Mouse (Mus musculus): ENCODE measurements around the gene Zfand3. TPM values are rescaled to one million over a fixed set of nuclear protein-coding genes. Genes with fewer than 3 reads are reported as not detected.

Gene Zfand3
- polyA plus RNA-seq (2015; fragmentation: Nextera tagmentation; extraction: Ambion mirVana), result 49.3 and 53.9 TPM in 2 replicates

- no peaks in the 10 kb centered on the region for H3K27me3 ChIP-seq
- no peaks in the 10 kb centered on the region for H3K9me3 ChIP-seq (replicated peaks)
- peak within 1 kb of the TSS; percentile 100 for H3K27ac ChIP-seq
- ATAC-seq (replicated peaks; ENCODE audit: insufficient number of reproducible peaks, insufficient read depth, low FRiP score, low read depth), result peak; percentile 92
- peaks cover 32% of the 10 kb centered on the region for H3K4me1 ChIP-seq (replicated peaks)
- peak within 1 kb of the TSS; percentile 98 for H3K9ac ChIP-seq
- H3K4me2 ChIP-seq, result peak within 1 kb of the TSS; percentile 81
- H3K4me3 ChIP-seq, result peak within 1 kb of the TSS; percentile 96
- under 1% methylated on average over 65 of the region's 93 CpGs for WGBS
- H3K36me3 ChIP-seq, result no peaks in the 10 kb centered on the region
Measured at GRCm38 (mm10) chr17:30004203-30005102, at the start of gene Zfand3. Gene Zfand3, plus strand, starts transcription at chr17:30004733.

- no peaks in the 10 kb centered on the region for H3K36me3 ChIP-seq
- ATAC-seq (replicated peaks; ENCODE audit: insufficient number of reproducible peaks, insufficient read depth, low FRiP score, low read depth), result no peak
- WGBS, result 48% methylated on average over 8 of the region's 8 CpGs
Measured at GRCm38 (mm10) chr17:29955880-29956279, 48.7 kb upstream of the Zfand3 start.

GRCm38 (mm10) chr17:29963730-29964259 lies 40.7 kb upstream of the Zfand3 start:
- Histone ChIP-seq H3K9me3 (replicated peaks) (peaks cover 3% of the 10 kb centered on the region; the same call in 1 of the 2 replicates), H3K4me1 (replicated peaks) (peaks cover 19% of the 10 kb centered on the region), H3K27me3 (peaks cover 14% of the 10 kb centered on the region), H3K27ac (no peak overlapping the region), H3K36me3 (no peaks in the 10 kb centered on the region), H3K4me3 (peak overlapping the region; percentile 27), H3K9ac (peak overlapping the region; percentile 16; the same call in 1 of the 2 replicates), H3K4me2 (peak overlapping the region; percentile 60)
- WGBS, result 6% methylated on average over 11 of the region's 11 CpGs
- peak; percentile 65 for ATAC-seq (replicated peaks; ENCODE audit: insufficient number of reproducible peaks, insufficient read depth, low FRiP score, low read depth)

More at GRCm38 (mm10) chr17:29955880-29956279, 48.7 kb upstream of the Zfand3 start:
- peaks cover 7% of the 10 kb centered on the region; the same call in 1 of the 2 replicates for H3K9me3 ChIP-seq (replicated peaks)
- H3K4me3 ChIP-seq, result no peak overlapping the region
- H3K4me2 ChIP-seq, result no peak overlapping the region
- no peaks in the 10 kb centered on the region for H3K4me1 ChIP-seq (replicated peaks)
- no peaks in the 10 kb centered on the region for H3K27me3 ChIP-seq
- no peak overlapping the region for H3K9ac ChIP-seq
- H3K27ac ChIP-seq, result no peak overlapping the region

GRCm38 (mm10) chr17:29965506-29965905 lies 39.0 kb upstream of the Zfand3 start:
- Histone ChIP-seq H3K27me3 (peaks cover 14% of the 10 kb centered on the region), H3K4me1 (replicated peaks) (peaks cover 19% of the 10 kb centered on the region), H3K9ac (no peak overlapping the region), H3K9me3 (replicated peaks) (no peaks in the 10 kb centered on the region), H3K4me3 (no peak overlapping the region), H3K27ac (no peak overlapping the region), H3K4me2 (no peak overlapping the region), H3K36me3 (no peaks in the 10 kb centered on the region)
- WGBS, result 42% methylated on average over 5 of the region's 5 CpGs
- ATAC-seq (replicated peaks; ENCODE audit: insufficient number of reproducible peaks, insufficient read depth, low FRiP score, low read depth), result no peak

GRCm38 (mm10) chr17:29970037-29970555 lies 34.4 kb upstream of the Zfand3 start, which contains the start of gene Mdga1:
Gene Mdga1, minus strand, starts transcription at chr17:29970087.
- Histone ChIP-seq H3K4me1 (replicated peaks) (no peaks in the 10 kb centered on the region; the same call in 1 of the 2 replicates), H3K27me3 (peaks cover 9% of the 10 kb centered on the region), H3K27ac (no peak within 1 kb of the TSS), H3K9me3 (replicated peaks) (no peaks in the 10 kb centered on the region), H3K4me3 (no peak within 1 kb of the TSS), H3K4me2 (no peak within 1 kb of the TSS), H3K9ac (no peak within 1 kb of the TSS), H3K36me3 (no peaks in the 10 kb centered on the region)
- no peak for ATAC-seq (replicated peaks; ENCODE audit: insufficient number of reproducible peaks, insufficient read depth, low FRiP score, low read depth)
- WGBS, result 83% methylated on average over 7 of the region's 7 CpGs

GRCm38 (mm10) chr17:29971761-29972432 lies 32.6 kb upstream of the Zfand3 start:
- no peaks in the 10 kb centered on the region for H3K9me3 ChIP-seq (replicated peaks)
- H3K4me3 ChIP-seq, result no peak overlapping the region
- no peak for ATAC-seq (replicated peaks; ENCODE audit: insufficient number of reproducible peaks, insufficient read depth, low FRiP score, low read depth)
- H3K36me3 ChIP-seq, result no peaks in the 10 kb centered on the region
- no peak overlapping the region for H3K4me2 ChIP-seq
- peaks cover 4% of the 10 kb centered on the region; the same call in 1 of the 2 replicates for H3K4me1 ChIP-seq (replicated peaks)
- no peak overlapping the region for H3K27ac ChIP-seq
- 47% methylated on average over 15 of the region's 15 CpGs for WGBS
- no peak overlapping the region for H3K9ac ChIP-seq
- no peaks in the 10 kb centered on the region; the same call in 1 of the 2 replicates for H3K27me3 ChIP-seq

- H3K27me3 ChIP-seq, result no peaks in the 10 kb centered on the region; the same call in 1 of the 2 replicates
- H3K4me1 ChIP-seq (replicated peaks), result peaks cover 4% of the 10 kb centered on the region; the same call in 1 of the 2 replicates
- no peak overlapping the region for H3K27ac ChIP-seq
- no peak overlapping the region for H3K9ac ChIP-seq
- H3K4me2 ChIP-seq, result no peak overlapping the region
- no peak overlapping the region for H3K4me3 ChIP-seq
- no peak for ATAC-seq (replicated peaks; ENCODE audit: insufficient number of reproducible peaks, insufficient read depth, low FRiP score, low read depth)
- WGBS, result 82% methylated on average over 7 of the region's 7 CpGs
- no peaks in the 10 kb centered on the region for H3K9me3 ChIP-seq (replicated peaks)
- H3K36me3 ChIP-seq, result no peaks in the 10 kb centered on the region
Measured at GRCm38 (mm10) chr17:29973226-29973625, 31.3 kb upstream of the Zfand3 start.

GRCm38 (mm10) chr17:29975731-29976130 lies 28.8 kb upstream of the Zfand3 start:
- no peak overlapping the region for H3K4me3 ChIP-seq
- H3K9ac ChIP-seq, result no peak overlapping the region
- no peaks in the 10 kb centered on the region for H3K9me3 ChIP-seq (replicated peaks)
- H3K27me3 ChIP-seq, result no peaks in the 10 kb centered on the region; the same call in 1 of the 2 replicates
- 6% methylated on average over 8 of the region's 8 CpGs for WGBS
- no peaks in the 10 kb centered on the region for H3K36me3 ChIP-seq
- peaks cover 11% of the 10 kb centered on the region for H3K4me1 ChIP-seq (replicated peaks)
- H3K4me2 ChIP-seq, result no peak overlapping the region
- peak; percentile 70 for ATAC-seq (replicated peaks; ENCODE audit: insufficient number of reproducible peaks, insufficient read depth, low FRiP score, low read depth)
- no peak overlapping the region for H3K27ac ChIP-seq

- Histone ChIP-seq H3K9ac (no peak overlapping the region), H3K9me3 (replicated peaks) (no peaks in the 10 kb centered on the region), H3K36me3 (no peaks in the 10 kb centered on the region), H3K4me2 (no peak overlapping the region), H3K4me1 (replicated peaks) (peaks cover 11% of the 10 kb centered on the region), H3K27ac (no peak overlapping the region), H3K27me3 (no peaks in the 10 kb centered on the region), H3K4me3 (no peak overlapping the region)
- WGBS, result 36% methylated on average over 4 of the region's 4 CpGs
- ATAC-seq (replicated peaks; ENCODE audit: insufficient number of reproducible peaks, insufficient read depth, low FRiP score, low read depth), result no peak; the same call in 1 of the 2 replicates
Measured at GRCm38 (mm10) chr17:29979020-29979419, 25.5 kb upstream of the Zfand3 start.

- Histone ChIP-seq H3K4me2 (no peak overlapping the region), H3K9ac (no peak overlapping the region), H3K27me3 (no peaks in the 10 kb centered on the region), H3K27ac (no peak overlapping the region), H3K4me1 (replicated peaks) (peaks cover 13% of the 10 kb centered on the region), H3K36me3 (no peaks in the 10 kb centered on the region), H3K9me3 (replicated peaks) (no peaks in the 10 kb centered on the region), H3K4me3 (no peak overlapping the region)
- no peak for ATAC-seq (replicated peaks; ENCODE audit: insufficient number of reproducible peaks, insufficient read depth, low FRiP score, low read depth)
- 73% methylated on average over 7 of the region's 7 CpGs for WGBS
Measured at GRCm38 (mm10) chr17:29979841-29980240, 24.7 kb upstream of the Zfand3 start.

GRCm38 (mm10) chr17:29981568-29981967 lies 23.0 kb upstream of the Zfand3 start:
- H3K4me1 ChIP-seq (replicated peaks), result peaks cover 17% of the 10 kb centered on the region
- H3K4me3 ChIP-seq, result no peak overlapping the region
- no peak overlapping the region for H3K9ac ChIP-seq
- H3K36me3 ChIP-seq, result no peaks in the 10 kb centered on the region
- H3K27me3 ChIP-seq, result no peaks in the 10 kb centered on the region
- ATAC-seq (replicated peaks; ENCODE audit: insufficient number of reproducible peaks, insufficient read depth, low FRiP score, low read depth), result no peak
- H3K9me3 ChIP-seq (replicated peaks), result no peaks in the 10 kb centered on the region
- H3K4me2 ChIP-seq, result no peak overlapping the region
- 69% methylated on average over 8 of the region's 8 CpGs for WGBS
- H3K27ac ChIP-seq, result no peak overlapping the region
